Mouse (Mus musculus) ZHBTc4 (cell line): ENCODE measurements around the gene Cstl1.
"Not testable (repeated sequence)": the region's sequence is repeated elsewhere in the genome, so short reads cannot be mapped to it uniquely, and the experiment has no call there.

Experiments used
- DNase-seq: peaks from one replicate; pipeline ENCODE4 v3.0.0-alpha.2; 2011; ENCODE audit warnings: low read depth, low spot score

Gene Cstl1

GRCm38 (mm10) chr2:148750058-148750457 lies at the start of gene Cstl1:
Cstl1 (plus strand) TSS chr2:148750358.
- DNase-seq: no peak

GRCm38 (mm10) chr2:148706409-148707201 lies 43.6 kb upstream of the Cstl1 start:
- DNase-seq: peak; percentile 79

GRCm38 (mm10) chr2:148707202-148707530 lies 43.0 kb upstream of the Cstl1 start:
- DNase-seq: no peak

- DNase-seq: no peak
These were observed 37.8 kb upstream of the Cstl1 start for GRCm38 (mm10) chr2:148712326-148712725.

GRCm38 (mm10) chr2:148717072-148717471 lies 33.1 kb upstream of the Cstl1 start:
- DNase-seq: no peak

- no peak for DNase-seq
These were observed 30.7 kb upstream of the Cstl1 start for GRCm38 (mm10) chr2:148719271-148719995.

- peak; percentile 18 for DNase-seq
These were observed 18.4 kb upstream of the Cstl1 start for GRCm38 (mm10) chr2:148731614-148732326.

- peak; percentile 97 for DNase-seq
These were observed 17.7 kb upstream of the Cstl1 start, which contains the start of gene Napb for GRCm38 (mm10) chr2:148732327-148733000. Napb (minus strand) TSS chr2:148732467.

GRCm38 (mm10) chr2:148743001-148743400 lies 7.2 kb upstream of the Cstl1 start:
- no peak for DNase-seq

- no peak for DNase-seq
These were observed 6.2 kb upstream of the Cstl1 start for GRCm38 (mm10) chr2:148743846-148744407.

GRCm38 (mm10) chr2:148751893-148752813 lies 2.0 kb downstream of the Cstl1 start:
- peak; percentile 92 for DNase-seq

- DNase-seq: no peak
These were observed 4.2 kb downstream of the Cstl1 start for GRCm38 (mm10) chr2:148754310-148754846.

- DNase-seq: peak; percentile 49
These were observed 13.7 kb downstream of the Cstl1 start for GRCm38 (mm10) chr2:148763648-148764388.

GRCm38 (mm10) chr2:148771397-148771796 lies 21.2 kb downstream of the Cstl1 start, which contains the start of gene Cst11:
Cst11 (minus strand) TSS chr2:148771497.
- DNase-seq: not testable (repeated sequence)

- peak; percentile 12 for DNase-seq
These were observed 31.6 kb downstream of the Cstl1 start, which contains the start of gene 8030411F24Rik for GRCm38 (mm10) chr2:148781709-148782108. 8030411F24Rik (plus strand) TSS chr2:148782009.

GRCm38 (mm10) chr2:148789142-148789541 lies 39.0 kb downstream of the Cstl1 start, which contains the start of gene Cst12:
Cst12 (plus strand) TSS chr2:148789361.
- DNase-seq: no peak

GRCm38 (mm10) chr2:148798485-148798884 lies 48.3 kb downstream of the Cstl1 start, which contains the start of gene Cst8:
Cst8 (plus strand) TSS chr2:148798785.
- DNase-seq: no peak

- no peak for DNase-seq
These were observed 51.3 kb downstream of the Cstl1 start for GRCm38 (mm10) chr2:148801491-148801921.
